Mouse (Mus musculus): Measurements from ENCODE around the gene Anks1b.

The Anks1b gene

DNA sequence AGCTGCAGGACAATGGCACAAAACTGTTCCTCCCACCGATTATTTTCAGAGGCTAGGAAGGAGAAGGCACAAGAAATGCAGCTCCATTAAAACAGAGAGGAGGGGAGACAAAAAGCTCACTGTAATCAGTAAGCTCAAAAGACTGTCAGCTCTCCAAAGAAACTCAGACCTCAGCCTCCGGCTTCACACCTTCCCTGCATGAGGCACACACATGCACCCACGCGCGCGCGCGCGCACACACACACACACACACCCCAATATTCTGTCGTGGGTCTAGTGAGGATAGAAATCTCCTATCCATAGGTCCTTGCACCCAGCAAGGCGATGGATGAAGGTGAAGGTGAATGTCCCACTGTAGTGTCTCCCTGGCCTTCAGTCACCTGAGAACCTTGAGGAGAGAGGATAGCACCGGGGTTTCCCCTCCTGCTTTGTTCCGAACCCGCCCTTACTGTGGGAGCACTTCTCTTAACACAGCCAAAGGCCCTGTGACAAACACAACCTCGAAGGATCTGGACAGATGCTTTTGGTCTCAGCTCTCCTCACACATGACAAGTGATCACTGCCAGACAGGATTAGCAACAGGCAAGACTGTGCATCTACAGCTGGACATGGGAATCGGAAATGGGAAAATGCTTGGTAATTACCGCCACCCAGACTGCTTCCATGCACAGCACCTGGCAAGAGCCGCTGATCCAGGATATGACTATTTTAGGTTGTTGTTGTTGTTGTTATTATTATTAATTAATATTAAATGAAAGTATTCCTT, 1074.5 kb downstream of the Anks1b start:
- in situ Hi-C loops (cut with MboI, MseI): no loop called here

DNA sequence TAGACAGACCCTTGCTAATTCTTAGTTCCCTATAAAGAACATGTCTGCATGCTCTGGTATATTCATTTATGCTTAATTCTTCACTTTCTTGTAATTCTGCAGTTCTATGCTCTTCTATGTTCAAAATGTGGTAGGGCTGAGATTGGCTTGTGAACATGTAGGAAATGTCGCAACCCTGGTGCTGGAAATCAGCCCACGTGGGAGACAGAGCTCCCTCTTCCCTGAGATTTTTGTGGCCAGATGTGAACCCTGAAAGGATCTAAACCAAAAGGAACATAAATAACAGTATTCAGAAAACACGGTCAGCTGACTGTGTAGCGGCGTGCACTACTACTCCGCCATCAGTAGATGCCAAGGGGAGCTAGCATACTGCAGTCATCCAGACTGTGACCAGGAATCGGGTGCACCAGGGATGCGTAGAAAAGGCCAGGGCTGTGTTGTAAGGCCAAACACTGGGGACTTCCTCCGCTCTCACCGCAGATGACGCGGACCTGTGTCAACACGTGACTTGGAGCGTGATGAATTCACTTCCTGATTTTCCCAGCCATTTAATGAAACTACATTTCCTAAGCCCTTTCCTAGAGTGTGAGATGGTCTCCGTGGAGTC, 1079.9 kb downstream of the Anks1b start:
- in situ Hi-C loops (cut with MboI, MseI): no loop called here

DNA sequence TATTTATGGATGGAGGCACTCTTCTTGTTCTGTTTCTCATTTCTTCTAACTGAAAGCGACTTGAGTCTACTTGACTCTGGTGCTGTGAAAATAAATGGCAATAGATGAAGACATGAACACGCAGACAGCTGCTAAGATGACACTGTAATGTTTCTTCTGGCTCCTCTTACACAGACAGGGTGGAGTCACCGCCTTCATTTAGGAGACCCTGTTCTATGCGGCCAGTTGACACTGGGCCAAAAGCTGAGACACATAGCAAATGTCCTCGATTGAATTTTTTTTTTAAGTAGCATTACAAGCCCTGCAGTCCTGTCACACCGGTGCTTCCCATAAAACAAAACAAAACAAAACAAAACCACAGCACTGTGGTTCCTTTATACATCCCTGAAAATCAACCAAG, 1080.5 kb downstream of the Anks1b start:
- in situ Hi-C loops (cut with MboI, MseI): no loop called here

DNA sequence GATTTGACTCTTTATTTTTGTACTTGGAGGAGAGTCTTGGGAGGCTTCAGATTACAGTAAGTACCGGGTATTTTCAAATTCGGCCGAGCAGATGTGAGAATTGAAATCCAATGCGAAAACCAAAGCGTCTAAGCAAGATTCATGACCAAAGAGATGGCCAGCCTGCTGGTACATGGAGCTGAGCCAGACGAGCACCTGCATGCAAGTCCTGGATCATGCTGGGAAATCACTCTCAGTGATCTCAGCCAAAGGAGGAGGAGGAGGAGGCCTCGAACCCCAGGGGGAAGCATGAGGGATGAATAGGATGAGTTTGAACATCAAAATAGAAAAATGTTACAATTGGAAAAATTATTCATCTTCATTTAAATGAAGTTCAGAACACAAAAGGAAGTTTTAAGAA, 1087.1 kb downstream of the Anks1b start:
- in situ Hi-C loops (cut with MboI, MseI): no loop called here

DNA sequence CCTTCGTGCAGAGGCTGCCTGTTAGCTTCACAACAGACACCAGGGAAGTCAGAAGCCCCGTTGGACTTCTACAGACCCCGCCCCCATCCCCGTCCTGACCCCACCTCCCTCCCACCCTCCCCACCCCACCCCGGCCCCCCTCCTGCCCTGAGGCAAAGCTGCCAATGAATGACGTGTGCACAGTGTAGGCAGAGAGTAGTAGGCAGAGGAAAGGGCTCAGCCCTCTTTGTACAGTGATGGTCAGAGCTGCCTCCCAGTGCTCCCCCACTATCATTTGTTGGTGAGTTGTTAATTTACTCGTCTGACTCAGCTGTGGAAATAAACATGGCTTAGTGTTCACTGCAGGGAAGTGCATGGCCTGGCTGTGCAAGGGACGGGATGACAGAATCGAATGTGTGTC, 1091.2 kb downstream of the Anks1b start:
- in situ Hi-C loops (cut with MboI, MseI): no loop called here

DNA sequence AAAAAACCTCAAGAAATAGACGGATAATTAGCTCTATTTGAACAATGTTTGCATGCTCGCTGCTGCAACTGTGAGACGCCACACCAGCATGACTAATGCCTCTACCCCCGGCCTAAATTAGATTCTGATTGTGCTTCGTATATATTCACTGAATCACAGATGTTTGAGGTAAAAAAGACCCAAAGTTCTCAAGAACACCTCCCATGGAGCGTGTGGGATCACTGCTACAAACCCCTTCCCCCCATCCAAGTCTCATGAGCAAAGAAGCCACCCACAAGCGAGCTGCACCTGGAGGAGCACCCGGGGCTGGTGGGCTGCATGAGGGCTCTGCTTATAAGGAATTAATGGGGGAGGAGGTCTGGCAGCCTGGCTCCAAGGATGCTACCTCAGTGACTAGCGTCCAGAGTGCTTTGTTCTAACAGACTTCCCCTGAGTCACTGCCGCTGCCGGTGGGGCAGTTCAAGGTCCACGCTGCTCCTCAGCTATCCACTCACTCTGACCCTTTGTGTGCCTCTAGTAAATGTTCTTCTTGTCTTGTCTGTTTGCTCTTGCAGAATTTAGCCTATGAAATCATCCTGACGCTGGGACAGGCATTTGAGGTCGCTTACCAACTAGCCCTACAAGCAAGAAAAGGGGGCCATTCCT, 1092.5 kb downstream of the Anks1b start:
- in situ Hi-C loops (cut with MboI, MseI): no loop called here

DNA sequence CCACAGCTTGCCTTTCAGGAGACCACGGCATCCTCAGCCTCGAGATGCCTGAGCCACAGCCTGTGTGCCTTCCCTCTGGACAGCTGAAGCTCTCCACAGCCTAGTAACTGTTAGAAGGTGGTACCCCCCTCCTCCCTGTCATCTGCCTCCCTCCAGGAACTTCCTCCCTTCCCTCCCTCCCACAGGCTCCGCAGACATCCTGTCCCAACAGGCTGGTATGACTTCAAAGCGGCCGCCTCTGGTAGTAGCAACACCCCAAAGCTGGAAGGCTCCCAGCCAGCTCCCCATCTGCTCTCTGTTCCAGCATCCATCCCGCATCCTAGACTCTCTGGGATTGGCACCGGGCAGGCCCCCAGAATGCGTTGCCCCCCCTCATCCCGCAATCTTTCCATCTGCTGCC, 1093.5 kb downstream of the Anks1b start:
- in situ Hi-C loops (cut with MboI, MseI): no loop called here

DNA sequence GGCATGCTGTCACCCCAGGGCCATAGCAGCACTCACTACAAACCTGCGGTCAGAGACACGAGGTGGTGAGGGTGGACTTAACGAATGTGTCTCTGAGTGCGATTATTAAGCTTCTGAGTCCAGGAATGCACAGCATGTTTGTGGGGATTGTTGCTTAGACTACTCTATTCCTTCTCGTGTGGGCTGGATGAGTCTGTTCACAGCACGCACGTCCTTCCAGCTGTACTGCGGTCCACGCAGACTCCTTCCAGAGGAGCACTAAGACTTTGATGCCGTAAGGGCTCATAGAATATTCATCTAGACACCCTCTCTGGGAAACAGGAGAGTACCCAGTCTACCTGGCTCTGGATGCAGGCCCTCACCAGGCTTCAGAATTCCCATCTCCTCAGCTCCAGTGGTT, 1094.9 kb downstream of the Anks1b start:
- in situ Hi-C loops (cut with MboI, MseI): no loop called here

DNA sequence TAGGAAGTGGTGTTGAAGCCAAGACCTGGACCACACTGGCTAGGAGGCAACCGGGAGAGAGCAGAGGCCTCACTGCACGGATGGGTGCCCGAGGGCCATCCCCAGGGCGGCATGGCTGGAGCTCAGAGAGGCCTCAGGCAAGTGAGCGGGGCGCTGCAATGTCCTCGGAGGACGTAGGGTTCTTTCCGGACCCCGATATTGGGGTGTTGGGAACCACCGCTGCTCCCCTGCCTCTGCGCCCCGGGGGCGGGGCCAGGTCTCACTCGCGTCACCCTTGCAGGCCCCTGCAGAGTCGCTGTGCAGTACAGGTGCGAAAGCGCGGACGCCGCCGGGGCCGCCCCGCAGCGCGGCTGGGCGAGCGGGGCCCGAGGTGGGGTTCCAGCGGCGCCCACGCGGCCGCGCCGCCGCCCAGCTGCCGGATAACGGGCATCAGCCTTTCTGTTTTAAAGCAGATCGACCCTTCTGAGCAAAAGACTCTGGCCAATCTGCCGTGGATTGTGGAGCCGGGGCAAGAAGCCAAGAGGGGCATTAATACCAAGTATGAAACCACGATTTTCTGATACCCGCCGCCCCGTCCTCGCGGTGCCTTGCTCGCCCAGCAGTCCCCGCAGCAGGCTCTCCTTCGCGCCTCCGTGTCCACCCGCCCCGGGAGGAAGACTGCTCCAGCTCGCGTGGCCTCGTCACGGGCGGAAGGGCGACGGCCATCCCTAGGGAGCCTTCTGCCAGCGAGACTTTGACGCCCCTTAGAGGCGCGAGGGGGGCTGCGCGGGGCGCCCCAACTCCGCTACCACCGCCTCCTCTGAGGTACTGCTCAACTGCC, 1096.3 kb downstream of the Anks1b start:
- in situ Hi-C loops (cut with MboI, MseI): no loop called here

DNA sequence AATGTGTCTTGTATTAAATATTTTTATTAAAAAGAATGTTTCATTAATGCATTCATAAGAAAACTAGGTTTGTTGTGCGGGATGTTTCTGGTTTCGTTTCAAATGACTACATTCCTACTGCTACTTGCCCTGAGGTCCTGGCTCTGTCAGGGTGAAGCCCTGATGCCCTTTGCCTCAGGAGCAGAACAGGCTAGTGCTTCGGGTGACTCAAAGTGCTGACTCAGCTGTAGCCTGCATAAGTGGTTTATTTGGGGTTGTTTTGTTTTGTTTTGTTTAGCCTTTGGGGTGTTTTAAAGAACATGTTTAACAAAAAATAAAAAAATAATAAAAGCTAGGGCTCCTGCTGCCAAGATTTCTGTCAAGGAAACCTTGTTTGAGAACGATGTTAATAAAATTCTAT, 1097.3 kb downstream of the Anks1b start:
- in situ Hi-C loops (cut with MboI, MseI): no loop called here

DNA sequence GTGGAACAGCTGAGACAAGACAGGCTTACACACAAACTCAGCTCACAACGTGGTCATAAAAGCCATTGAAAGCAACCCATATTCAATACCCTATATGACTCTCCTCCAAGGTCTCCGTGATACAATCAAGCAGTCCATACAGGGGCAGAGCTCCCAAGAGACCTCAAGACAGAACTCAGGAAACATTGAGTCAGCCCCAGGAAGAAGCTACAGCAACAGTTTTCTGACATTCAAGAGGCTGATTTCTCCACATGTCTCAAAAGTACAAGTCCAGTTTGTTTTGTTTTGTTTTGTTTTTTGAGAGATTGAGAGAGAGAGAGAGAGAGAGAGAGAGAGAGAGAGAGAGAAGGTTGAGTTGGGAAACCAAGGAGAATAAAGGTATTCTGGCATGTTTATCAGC, 1100.8 kb downstream of the Anks1b start:
- in situ Hi-C loops (cut with MboI, MseI): no loop called here

DNA sequence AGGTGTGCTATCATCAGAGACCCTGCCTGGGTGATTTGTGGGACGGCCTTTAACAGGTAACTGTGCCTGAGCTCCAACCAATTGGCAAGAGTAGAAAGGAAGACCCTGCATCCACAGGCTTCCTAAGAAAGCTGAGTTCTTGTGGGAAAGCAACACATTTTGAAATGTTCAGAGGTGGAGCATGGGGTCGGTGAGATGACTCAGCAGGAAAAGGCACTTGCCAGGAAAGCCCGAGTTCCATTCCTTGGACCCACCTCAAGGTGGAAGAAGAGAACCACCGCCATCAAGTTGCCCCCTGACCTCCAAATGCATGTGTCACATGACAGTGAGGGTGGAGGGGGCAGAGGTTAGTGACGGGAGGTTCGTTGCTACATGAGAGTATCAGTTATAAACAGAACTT, 1101.2 kb downstream of the Anks1b start:
- in situ Hi-C loops (cut with MboI, MseI): no loop called here

DNA sequence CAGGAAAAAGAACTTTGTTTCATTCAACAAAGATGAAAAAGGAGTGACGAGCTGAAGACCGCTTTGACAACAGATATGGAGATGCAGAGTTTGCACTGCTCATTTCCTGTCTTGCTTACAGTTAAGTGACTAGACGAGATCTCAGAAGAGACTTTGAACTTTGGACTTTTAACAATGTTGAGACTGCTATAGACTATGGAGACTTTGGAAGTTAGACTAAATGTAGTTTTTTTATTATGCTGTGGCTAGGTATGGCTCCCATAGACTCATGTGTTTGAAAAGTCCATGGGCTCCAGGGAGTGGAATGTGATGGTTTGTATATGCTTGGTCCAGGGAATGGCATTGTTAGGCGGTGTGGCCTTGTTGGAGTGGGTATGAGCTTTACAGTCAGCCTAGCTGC, 1108.5 kb downstream of the Anks1b start:
- in situ Hi-C loops (cut with MboI, MseI): no loop called here

DNA sequence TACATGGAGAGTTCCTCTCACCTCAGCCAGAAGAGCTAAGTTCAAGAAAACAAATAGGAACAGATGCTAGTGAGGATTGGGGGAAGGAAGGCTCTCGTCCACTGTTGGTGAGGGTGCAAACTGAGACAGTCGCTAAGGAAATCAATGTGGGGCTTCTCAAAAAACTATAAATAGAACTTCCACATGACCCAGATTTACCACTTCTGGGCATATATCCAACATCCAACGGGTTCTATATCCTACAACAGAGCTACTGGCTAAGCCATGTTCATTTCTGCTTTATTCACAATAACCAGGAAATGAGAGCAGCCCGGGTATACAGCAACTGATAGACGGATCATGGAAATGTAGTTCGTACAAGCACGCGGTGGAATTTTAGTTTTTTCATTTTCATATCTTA, 1109.7 kb downstream of the Anks1b start:
- in situ Hi-C loops (cut with MboI, MseI): no loop called here

DNA sequence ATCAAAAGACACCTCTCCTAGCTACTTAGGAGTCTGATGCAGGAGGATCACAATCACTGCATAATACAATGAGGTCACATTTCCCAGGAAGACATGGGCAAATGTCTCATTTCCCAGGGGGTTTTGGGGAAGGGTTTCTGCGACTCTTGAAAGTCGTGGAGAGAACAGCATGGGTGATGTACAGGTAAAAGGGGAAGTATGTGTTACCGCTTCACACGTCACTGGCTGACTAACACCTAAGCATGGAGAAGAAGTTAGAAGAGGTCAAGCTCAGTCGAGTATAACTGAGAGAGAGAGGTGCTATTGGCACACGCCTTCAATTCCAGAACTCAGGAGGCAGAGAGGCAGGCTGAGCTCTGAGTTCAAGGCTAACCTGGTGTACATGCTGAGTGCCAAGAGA, 1117.0 kb downstream of the Anks1b start:
- in situ Hi-C loops (cut with MboI, MseI): no loop called here

DNA sequence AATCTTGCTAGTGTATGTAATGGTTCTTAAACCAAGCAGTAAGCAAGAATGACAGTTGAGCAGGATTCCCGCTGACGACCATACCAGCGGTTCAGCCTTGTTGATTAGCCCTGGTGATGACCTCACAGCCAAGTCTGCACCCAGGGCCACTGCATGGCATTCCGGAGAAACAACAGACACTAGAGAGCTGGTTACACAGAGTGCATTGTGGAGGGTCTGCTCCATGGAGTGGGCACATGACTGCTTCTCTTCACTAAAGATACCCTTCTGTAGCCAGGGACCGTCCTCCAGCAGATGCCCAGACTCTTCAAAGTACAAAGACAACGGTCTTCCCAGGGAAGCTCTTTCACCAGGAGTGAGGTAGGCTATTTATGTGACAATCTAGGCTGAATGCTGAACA, 1118.9 kb downstream of the Anks1b start:
- in situ Hi-C loops (cut with MboI, MseI): no loop called here

DNA sequence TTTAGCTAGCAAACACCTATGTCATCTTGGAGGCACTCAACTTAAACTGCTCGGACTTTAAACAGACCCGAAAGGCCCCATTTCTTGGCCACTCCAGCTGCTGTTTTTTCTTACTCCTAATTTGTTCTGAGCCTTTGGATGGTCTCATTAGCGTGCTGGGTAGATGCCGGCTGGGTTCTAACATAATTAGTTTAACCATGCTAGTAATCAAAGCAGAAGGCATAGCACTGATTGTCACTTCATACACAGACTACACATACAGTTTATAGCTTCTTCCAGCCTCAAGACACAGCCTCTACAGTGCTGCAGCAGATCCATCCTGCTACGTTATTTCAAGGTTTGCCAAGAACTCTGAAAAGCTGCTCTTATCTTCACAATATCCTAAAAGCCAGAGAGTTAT, 1120.6 kb downstream of the Anks1b start:
- in situ Hi-C loops (cut with MboI, MseI): no loop called here

DNA sequence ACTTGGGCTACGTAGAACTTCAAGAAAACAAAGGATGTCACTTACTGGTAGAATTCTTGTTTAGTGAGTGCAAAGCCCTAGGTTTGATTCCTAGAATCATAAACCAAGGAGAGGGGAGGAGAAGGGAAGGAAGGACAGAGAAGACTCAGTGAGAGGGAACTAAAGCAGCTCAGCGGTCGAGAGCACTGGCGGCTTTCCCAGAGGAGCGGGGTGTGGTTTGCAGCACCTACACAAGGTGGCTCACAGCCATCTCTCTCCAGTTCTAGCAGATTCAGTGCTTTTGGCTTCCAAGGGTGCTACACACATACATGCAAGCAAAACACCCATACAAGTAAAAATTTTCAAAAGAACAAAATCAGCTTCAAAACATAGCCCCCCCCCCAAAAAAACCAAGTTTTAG, 1126.6 kb downstream of the Anks1b start:
- in situ Hi-C loops (cut with MboI, MseI): no loop called here

DNA sequence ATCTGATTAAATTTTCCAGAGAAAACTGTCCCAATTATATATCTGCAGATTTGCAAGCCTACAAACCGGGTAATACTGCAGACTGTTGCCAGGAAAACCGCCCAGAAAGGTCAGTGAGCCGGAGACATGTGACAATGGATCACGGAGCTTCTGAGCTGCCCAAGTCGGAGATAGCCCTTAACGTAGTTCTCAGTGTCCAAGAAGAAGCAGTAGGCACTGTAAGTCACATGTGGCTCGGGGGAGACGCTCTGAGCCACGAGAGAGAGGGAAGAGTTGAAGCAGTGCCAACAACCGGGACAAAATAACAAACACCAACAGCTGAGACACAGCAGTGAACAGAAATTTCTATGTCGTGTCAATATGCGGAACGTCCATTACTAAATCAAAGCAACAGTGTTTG, 1128.1 kb downstream of the Anks1b start:
- in situ Hi-C loops (cut with MboI, MseI): no loop called here

DNA sequence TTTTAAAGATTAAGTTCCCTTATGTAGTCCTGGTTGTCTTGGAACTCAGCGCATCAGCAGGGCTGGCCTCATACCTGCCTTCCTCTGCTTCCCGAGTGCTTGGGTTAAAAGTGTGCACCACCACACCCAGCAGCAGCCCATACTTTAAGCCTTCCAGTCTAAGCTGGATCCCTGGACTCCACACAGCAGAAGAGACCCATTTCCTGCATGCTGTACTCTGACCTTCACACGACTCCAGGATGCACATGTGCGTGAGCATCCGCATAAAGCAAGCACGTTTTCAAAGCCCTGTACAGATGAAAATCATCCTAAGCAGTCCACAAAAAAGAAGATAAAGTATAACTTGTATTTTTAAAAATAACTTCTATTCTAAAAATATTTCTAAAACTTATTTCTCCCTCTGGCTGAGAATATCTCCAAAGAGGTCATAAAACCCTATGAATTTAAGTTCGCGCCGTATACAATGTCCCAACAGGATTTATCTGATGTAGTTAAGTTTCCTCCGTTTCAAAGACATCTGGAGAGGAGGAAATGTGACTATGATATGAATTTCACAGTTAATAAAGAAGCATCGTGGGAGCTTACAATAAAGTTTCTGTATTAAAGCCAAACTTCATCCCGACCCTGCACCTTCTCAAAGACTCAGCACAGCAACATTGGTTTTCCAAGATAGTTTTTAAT, 1132.7 kb downstream of the Anks1b start:
- in situ Hi-C loops (cut with MboI, MseI): no loop called here
